Mouse (Mus musculus) heart, embryonic 10.5 days (tissue): Measurements from ENCODE around the gene Jrkl. TPM values are rescaled to one million over a fixed set of nuclear protein-coding genes. Genes with fewer than 3 reads are reported as not detected.

Experiments used
- DNase-seq: peaks from one replicate; pipeline ENCODE4 v3.0.0-alpha.2; 2017; ENCODE audit warnings: low spot score
- H3K27ac ChIP-seq: fragments of 300-500 bp; sonication (generic); 2 replicates; pipeline ENCODE4 v1.5.1; 2016; ENCODE audit warnings: mild to moderate bottlenecking
- H3K27me3 ChIP-seq: fragments of 300-500 bp; sonication (generic); 2 replicates; pipeline ENCODE4 v1.6.1; 2016; ENCODE audit warnings: mild to moderate bottlenecking; ENCODE audit not compliant: poor library complexity, insufficient read depth, severe bottlenecking
- H3K36me3 ChIP-seq: fragments of 300-500 bp; sonication (generic); 2 replicates; pipeline ENCODE4 v1.6.1; 2016; ENCODE audit warnings: mild to moderate bottlenecking, moderate library complexity
- H3K4me1 ChIP-seq: fragments of 300-500 bp; sonication (generic); 2 replicates; pipeline ENCODE4 v1.6.1; 2016; ENCODE audit warnings: mild to moderate bottlenecking
- H3K4me3 ChIP-seq: fragments of 300-500 bp; sonication (generic); 2 replicates; pipeline ENCODE4 v1.5.1; 2016; ENCODE audit warnings: mild to moderate bottlenecking, moderate library complexity
- H3K9me3 ChIP-seq: fragments of 300-500 bp; sonication (generic); 2 replicates; pipeline ENCODE4 v1.6.1; 2016; ENCODE audit warnings: mild to moderate bottlenecking, moderate library complexity
- WGBS: fragments of 180-500 bp; shearing (Covaris S2); methylation state at CpG from one replicate; pipeline ENCODE4 v1.1.7; 2016; 5-methylcytosine and 5-hydroxymethylcytosine counted together
- polyA plus RNA-seq: library from polyadenylated mRNA; unstranded; fragments of >200 nt; fragmentation: Nextera tagmentation; extraction: Ambion mirVana; gene quantifications from 2 replicates; pipeline ENCODE4 v1.2.1, GENCODE M21; 2016

The Jrkl gene
- polyA plus RNA-seq, 1 experiment from 2014 or later: 7.1 TPM

DNA sequence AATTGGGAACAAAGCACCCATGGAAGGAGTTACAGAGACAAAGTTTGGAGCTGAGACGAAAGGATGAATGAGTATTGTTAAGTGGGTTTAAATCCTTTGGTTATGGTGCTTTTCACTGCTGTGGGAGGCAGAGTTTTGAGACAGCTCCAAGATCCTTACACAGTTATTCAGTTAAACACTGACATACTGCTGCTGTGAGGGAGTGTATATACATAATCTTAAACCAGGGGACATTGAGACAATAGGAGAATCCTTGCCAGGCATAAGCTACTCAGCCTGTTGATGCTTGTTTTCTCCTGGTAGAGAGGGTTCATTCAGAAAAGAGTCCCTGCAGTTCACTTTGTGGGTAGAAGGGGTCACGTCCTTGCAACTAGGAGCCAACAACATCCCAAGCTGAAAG is 39.3 kb downstream of the Jrkl start:
- no peak overlapping the region for H3K27ac ChIP-seq
- no peaks in the 10 kb centered on the region for H3K9me3 ChIP-seq
- 74% methylated on average over 2 of the region's 2 CpGs for WGBS
- no peaks in the 10 kb centered on the region for H3K4me1 ChIP-seq
- DNase-seq: no peak
- H3K36me3 ChIP-seq: no peaks in the 10 kb centered on the region
- H3K27me3 ChIP-seq: no peaks in the 10 kb centered on the region
- no peak overlapping the region for H3K4me3 ChIP-seq

DNA sequence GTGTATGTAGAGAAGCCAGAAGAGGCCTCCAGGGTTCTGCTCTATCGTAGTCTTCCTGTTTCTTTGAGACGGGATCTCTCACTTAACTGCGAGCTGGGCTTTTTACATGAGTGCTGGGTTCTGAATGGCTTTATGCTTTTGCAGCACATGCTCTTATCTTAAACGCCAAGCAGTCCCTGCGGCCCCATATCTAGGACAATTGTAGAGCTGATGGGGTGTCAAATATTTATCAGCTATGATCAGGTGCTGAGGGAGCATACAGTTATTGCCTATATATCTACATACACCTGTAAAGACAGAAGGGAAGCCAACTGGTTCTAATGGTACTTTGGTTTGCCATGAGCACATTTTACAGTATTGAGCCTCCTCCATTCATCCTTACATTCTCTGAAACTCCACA is 41.9 kb downstream of the Jrkl start:
- no peaks in the 10 kb centered on the region for H3K27me3 ChIP-seq
- DNase-seq: no peak
- no peak overlapping the region for H3K27ac ChIP-seq
- no peaks in the 10 kb centered on the region for H3K36me3 ChIP-seq
- H3K4me3 ChIP-seq: no peak overlapping the region
- H3K9me3 ChIP-seq: no peaks in the 10 kb centered on the region
- H3K4me1 ChIP-seq: no peaks in the 10 kb centered on the region
- whole genome bisulfite sequencing: 70% methylated on average over 5 of the region's 5 CpGs

DNA sequence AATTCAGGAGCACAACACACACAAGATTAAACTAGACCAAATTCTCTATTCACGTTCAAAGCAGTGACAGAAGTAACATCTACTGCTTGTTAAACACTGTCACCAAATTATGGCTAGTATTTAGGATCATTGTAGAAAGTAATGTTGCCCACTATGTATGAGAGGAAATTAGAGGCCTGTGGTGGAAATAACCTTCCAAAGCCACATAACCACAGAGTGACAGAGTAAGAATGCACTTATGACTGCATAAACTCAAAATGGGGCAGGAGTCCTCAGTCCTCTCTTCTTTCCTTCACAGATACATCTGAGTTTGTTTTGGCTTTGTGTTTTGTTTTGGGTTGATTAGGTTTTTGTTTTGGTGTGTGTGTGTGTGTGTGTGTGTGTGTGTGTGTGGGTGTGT is 42.5 kb downstream of the Jrkl start:
- WGBS: 88% methylated on average over 1 of the region's 1 CpGs
- Histone ChIP-seq H3K27ac (no peak overlapping the region), H3K4me3 (no peak overlapping the region), H3K36me3 (no peaks in the 10 kb centered on the region), H3K27me3 (no peaks in the 10 kb centered on the region), H3K4me1 (no peaks in the 10 kb centered on the region), H3K9me3 (no peaks in the 10 kb centered on the region)
- DNase-seq: no peak

DNA sequence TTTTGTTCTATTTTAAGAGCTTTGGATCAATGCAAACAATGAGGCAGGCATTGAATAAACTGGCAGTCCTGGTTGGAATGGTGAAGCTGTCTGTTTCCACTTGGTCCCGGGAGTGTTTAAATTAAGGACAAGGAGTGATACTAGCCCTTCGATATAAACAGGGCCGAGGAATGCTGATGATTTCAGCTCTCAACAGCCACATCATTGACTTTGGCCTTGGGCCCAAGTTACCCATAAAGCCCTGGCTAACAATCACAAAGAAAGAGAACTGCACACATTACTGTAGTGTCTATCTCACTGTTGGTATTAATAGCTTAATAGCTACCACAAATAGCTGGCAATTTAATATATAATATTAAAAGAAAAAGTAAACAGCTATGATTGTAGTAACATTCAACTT is 45.5 kb downstream of the Jrkl start:
- no peak for DNase-seq
- WGBS: 67% methylated on average over 3 of the region's 3 CpGs
- H3K9me3 ChIP-seq: no peaks in the 10 kb centered on the region
- H3K27ac ChIP-seq: no peak overlapping the region
- no peaks in the 10 kb centered on the region for H3K36me3 ChIP-seq
- no peaks in the 10 kb centered on the region for H3K27me3 ChIP-seq
- H3K4me1 ChIP-seq: no peaks in the 10 kb centered on the region
- H3K4me3 ChIP-seq: no peak overlapping the region

DNA sequence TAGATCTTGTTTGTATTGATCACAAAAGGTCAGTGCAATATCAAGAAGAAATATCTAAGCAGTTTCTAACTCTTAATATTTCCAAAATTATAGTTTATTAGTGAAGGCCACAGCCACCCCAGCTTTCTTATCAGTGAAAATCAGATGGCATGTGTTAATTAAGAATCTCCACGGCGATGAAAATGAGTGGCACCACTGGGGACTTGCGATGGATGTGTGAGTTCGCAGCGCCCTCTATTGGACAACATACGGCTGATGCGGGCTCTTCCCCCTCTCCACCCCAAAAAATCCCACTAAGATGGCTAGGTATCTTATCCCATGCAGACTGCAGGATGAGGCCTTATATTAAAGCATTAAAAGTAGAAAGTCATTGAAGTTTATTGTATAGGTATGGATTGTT is 49.9 kb downstream of the Jrkl start:
- Histone ChIP-seq H3K9me3 (no peaks in the 10 kb centered on the region), H3K27me3 (no peaks in the 10 kb centered on the region), H3K27ac (no peak overlapping the region), H3K36me3 (no peaks in the 10 kb centered on the region), H3K4me3 (no peak overlapping the region), H3K4me1 (no peaks in the 10 kb centered on the region)
- 11% methylated on average over 7 of the region's 7 CpGs for WGBS
- no peak for DNase-seq

DNA sequence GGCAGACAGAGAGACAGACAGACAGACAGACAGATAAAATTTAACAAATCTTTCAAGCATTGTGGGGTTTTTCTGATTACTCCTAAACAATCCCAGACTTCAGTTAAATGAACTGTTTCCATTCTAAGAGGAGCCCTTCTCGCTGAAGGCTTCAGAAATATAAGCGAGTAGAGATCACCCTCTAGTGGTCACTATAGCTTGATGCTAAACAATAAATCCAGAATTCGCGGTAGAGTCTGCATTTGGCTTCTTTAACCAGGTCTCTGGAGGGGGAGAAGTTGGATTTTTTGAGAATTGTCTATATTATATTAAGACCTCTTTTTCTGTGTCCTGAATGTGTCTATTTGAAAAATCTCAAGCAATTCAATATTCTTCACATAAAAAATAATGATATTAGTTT is 50.4 kb downstream of the Jrkl start:
- Histone ChIP-seq H3K9me3 (no peaks in the 10 kb centered on the region), H3K4me3 (no peak overlapping the region), H3K27ac (no peak overlapping the region), H3K27me3 (no peaks in the 10 kb centered on the region), H3K4me1 (no peaks in the 10 kb centered on the region), H3K36me3 (no peaks in the 10 kb centered on the region)
- 3% methylated on average over 4 of the region's 4 CpGs for WGBS
- DNase-seq: no peak

DNA sequence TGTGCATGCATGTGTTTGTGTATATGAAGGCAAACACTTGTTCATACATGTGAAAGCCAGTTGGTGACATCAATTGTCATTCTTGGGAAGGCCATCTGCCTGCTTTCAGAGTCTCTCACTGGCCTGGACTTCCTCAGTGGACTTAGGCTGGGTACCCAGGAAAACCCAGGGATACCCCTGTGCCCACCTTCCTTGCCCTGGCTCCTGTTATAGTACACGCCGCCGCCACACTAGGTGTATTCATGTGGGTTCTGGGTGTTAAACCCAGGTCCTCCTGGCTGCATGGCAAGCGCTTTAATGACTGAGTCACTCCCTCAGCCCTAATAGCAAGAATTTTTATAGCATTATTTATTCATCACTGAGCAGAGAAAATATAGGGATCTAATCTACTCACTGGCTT is 51.0 kb downstream of the Jrkl start:
- no peak for DNase-seq
- H3K4me1 ChIP-seq: no peaks in the 10 kb centered on the region
- no peak overlapping the region for H3K27ac ChIP-seq
- no peaks in the 10 kb centered on the region for H3K27me3 ChIP-seq
- no peaks in the 10 kb centered on the region for H3K36me3 ChIP-seq
- 81% methylated on average over 4 of the region's 4 CpGs for WGBS
- H3K9me3 ChIP-seq: no peaks in the 10 kb centered on the region
- H3K4me3 ChIP-seq: no peak overlapping the region

Other genes with a start within 250 kb of the Jrkl start
- 6.5 and 8.3 TPM in 2 replicates for gene Ccdc82, start 1.1 kb upstream of the Jrkl start, polyA plus RNA-seq
- gene Maml2, start 52.1 kb upstream of the Jrkl start, polyA plus RNA-seq: 7.3 and 9.6 TPM in 2 replicates
- gene Gm17571, start 200.9 kb upstream of the Jrkl start, polyA plus RNA-seq: not detected in 2 replicates